Mouse (Mus musculus): ENCODE measurements around the gene Sema5b. TPM values are rescaled to one million over a fixed set of nuclear protein-coding genes. Genes with fewer than 3 reads are reported as not detected.

Sema5b gene
- polyA plus RNA-seq, 1 experiment: not detected

DNA sequence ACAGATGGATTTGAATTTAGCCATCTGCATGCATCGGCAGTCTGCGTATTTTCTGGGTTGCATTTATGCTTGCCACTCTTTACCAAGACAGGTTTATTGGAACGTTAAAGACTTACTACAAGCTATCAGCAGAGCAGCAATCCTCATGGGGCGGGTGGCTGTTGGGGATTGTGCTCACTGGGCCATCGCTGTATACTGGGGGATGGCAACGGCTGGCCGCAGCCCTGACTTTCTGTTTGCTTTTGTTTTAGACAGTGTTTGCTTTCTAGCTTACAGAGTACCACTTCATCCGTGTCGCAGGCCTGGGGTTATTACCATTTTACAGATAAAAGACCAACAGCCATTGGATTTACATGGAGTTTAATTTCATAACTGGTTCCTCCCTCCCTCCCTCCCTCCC lies 28.8 kb downstream of the Sema5b start:
- Histone ChIP-seq H3K36me3 (ENCODE audit: control insufficient read depth, insufficient read depth) (no peaks in the 10 kb centered on the region), H3K4me2 (ENCODE audit: low read depth) (no peak overlapping the region), H3K27me3 (ENCODE audit: control insufficient read depth, insufficient read depth, insufficient read length) (peaks cover 10% of the 10 kb centered on the region), H3ac (ENCODE audit: control insufficient read depth, insufficient read length) (no peak overlapping the region), H3K79me2 (ENCODE audit: control insufficient read depth, insufficient read depth) (no peaks in the 10 kb centered on the region), H3K4me3 (no peak overlapping the region)
- no peak for TF ChIP-seq USF1 (IDR thresholded peaks at IDR 0.05; ENCODE audit: low read depth)
- TF ChIP-seq MAX (IDR thresholded peaks at IDR 0.05; ENCODE audit: low read depth): no peak
- TF ChIP-seq POLR2AphosphoS2 (IDR thresholded peaks at IDR 0.05; ENCODE audit: insufficient read length, low read depth): no peak
- TF ChIP-seq MYOD1 (IDR thresholded peaks at IDR 0.05; ENCODE audit: control insufficient read depth in 1 of 3, insufficient read length in 2 of 3, low read depth in 2 of 3): no peak
- no peak for TF ChIP-seq CEBPB (IDR thresholded peaks at IDR 0.05; ENCODE audit: insufficient read depth, poor library complexity, severe bottlenecking)
- TF ChIP-seq MYOG (IDR thresholded peaks at IDR 0.05; ENCODE audit: control insufficient read depth in 1 of 3, insufficient read depth in 1 of 3, insufficient read length in 2 of 3, low read depth in 2 of 3): no peak
- no peak for TF ChIP-seq POLR2A (IDR thresholded peaks at IDR 0.05; ENCODE audit: insufficient read length, low read depth)
- TF ChIP-seq TCF12 (IDR thresholded peaks at IDR 0.05; ENCODE audit: insufficient read depth, poor library complexity, severe bottlenecking): no peak
- TF ChIP-seq REST (IDR thresholded peaks at IDR 0.05; ENCODE audit: insufficient read depth, insufficient read length): no peak
- TF ChIP-seq TCF3 (IDR thresholded peaks at IDR 0.05; ENCODE audit: insufficient read length, low read depth): no peak
- TF ChIP-seq SRF (IDR thresholded peaks at IDR 0.05; ENCODE audit: control insufficient read depth, insufficient read length, low read depth): no peak
- no peak for TF ChIP-seq E2F4 (IDR thresholded peaks at IDR 0.05; ENCODE audit: insufficient read depth)

DNA sequence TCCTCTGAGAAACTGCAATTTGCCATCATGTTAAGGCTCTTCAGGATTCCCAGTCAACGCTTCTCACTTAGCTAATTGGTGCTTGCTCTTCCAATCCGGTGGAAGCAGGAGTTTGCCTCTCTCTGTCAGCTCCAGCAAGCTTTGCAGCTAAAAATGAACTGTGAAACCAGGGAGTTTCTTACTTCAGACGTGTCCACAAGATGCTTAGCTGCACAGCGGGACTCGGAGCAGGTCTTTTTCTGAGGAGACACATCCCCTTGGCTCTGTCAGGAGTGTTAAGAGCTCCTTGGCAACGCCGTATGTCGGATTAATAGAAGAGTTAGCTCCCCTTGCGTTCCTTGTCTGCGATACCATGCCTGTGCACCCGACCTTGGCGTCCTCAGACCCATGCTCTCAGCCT lies 29.7 kb downstream of the Sema5b start:
- H3K27me3 ChIP-seq (ENCODE audit: control insufficient read depth, insufficient read depth, insufficient read length): peaks cover 10% of the 10 kb centered on the region
- no peaks in the 10 kb centered on the region for H3K79me2 ChIP-seq (ENCODE audit: control insufficient read depth, insufficient read depth)
- no peak overlapping the region for H3ac ChIP-seq (ENCODE audit: control insufficient read depth, insufficient read length)
- H3K4me3 ChIP-seq: no peak overlapping the region
- TF ChIP-seq E2F4 (IDR thresholded peaks at IDR 0.05; ENCODE audit: insufficient read depth) (no peak), MYOD1 (IDR thresholded peaks at IDR 0.05; ENCODE audit: control insufficient read depth in 1 of 3, insufficient read length in 2 of 3, low read depth in 2 of 3) (no peak), MAX (IDR thresholded peaks at IDR 0.05; ENCODE audit: low read depth) (no peak), POLR2A (IDR thresholded peaks at IDR 0.05; ENCODE audit: insufficient read length, low read depth) (no peak)
- H3K36me3 ChIP-seq (ENCODE audit: control insufficient read depth, insufficient read depth): no peaks in the 10 kb centered on the region
- no peak overlapping the region for H3K4me2 ChIP-seq (ENCODE audit: low read depth)

DNA sequence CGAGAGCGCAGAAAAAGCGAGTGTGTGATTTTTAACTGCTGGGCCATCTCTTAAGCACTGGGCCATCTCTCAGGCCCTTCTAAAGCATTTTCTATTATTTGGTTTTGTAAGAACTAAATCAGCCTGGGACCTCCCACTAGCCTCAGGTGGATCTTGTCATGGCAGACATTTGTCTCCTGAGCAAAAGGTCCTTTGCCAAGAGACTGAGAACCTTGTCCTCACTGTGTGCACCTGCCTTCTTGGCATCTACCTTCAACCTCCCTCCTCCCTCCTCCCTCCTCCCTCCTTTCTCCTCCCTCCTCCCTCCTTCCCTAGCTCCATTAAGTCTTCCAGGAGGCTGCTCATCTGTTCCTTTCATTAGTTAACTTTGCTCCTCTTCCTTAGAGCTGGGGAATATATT lies 32.6 kb downstream of the Sema5b start:
- H3K4me3 ChIP-seq: no peak overlapping the region
- H3K4me2 ChIP-seq (ENCODE audit: low read depth): no peak overlapping the region

DNA sequence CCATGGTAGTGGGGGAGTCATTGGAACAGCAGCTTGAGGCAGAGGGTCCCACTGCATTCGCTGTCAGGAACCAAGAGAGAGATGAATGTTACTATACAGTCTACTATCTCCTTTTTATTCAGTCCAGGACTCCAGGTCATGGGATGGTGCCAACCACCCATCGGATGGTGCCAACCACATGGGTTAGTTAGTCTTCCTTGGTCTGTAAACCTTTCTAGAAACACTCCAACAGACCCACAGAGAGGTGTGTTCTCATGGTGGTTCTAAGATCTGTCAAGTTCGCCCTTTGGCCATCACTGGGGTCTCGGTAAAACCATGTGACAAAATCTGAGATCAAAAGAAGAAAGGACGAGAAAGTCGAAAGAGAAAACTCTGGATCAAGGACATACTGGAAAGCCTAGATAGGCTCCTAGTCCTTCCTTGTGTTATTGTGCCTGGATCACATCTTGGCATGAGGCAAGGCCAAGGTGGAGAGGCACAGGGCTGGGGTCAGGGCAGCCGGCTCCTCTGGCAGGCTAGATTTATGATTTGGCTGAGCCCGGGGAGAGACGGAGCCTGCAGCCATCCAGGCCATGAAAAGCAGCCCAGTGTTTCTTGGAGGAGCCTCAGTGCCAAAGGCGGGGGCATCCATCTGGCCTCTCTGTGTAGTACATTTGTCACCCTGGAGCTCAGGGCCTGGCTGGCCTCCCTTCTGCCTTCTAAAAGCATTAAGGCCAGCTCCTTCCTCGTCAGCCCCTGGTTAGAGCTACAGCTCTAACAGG lies 36.4 kb downstream of the Sema5b start:
- Histone ChIP-seq H3K4me3 (no peak overlapping the region), H3ac (ENCODE audit: control insufficient read depth, insufficient read length) (no peak overlapping the region), H3K27me3 (ENCODE audit: control insufficient read depth, insufficient read depth, insufficient read length) (peaks cover 22% of the 10 kb centered on the region), H3K36me3 (ENCODE audit: control insufficient read depth, insufficient read depth) (no peaks in the 10 kb centered on the region), H3K79me2 (ENCODE audit: control insufficient read depth, insufficient read depth) (no peaks in the 10 kb centered on the region), H3K4me2 (ENCODE audit: low read depth) (no peak overlapping the region)
- TF ChIP-seq POLR2AphosphoS2 (IDR thresholded peaks at IDR 0.05; ENCODE audit: insufficient read length, low read depth): no peak
- no peak for TF ChIP-seq TCF12 (IDR thresholded peaks at IDR 0.05; ENCODE audit: insufficient read depth, poor library complexity, severe bottlenecking)
- no peak for TF ChIP-seq SRF (IDR thresholded peaks at IDR 0.05; ENCODE audit: control insufficient read depth, insufficient read length, low read depth)
- no peak for TF ChIP-seq POLR2A (IDR thresholded peaks at IDR 0.05; ENCODE audit: insufficient read length, low read depth)
- no peak for TF ChIP-seq MYOD1 (IDR thresholded peaks at IDR 0.05; ENCODE audit: control insufficient read depth in 1 of 3, insufficient read length in 2 of 3, low read depth in 2 of 3)
- no peak for TF ChIP-seq REST (IDR thresholded peaks at IDR 0.05; ENCODE audit: insufficient read depth, insufficient read length)
- TF ChIP-seq MYOG (IDR thresholded peaks at IDR 0.05; ENCODE audit: control insufficient read depth in 1 of 3, insufficient read depth in 1 of 3, insufficient read length in 2 of 3, low read depth in 2 of 3): no peak
- TF ChIP-seq CEBPB (IDR thresholded peaks at IDR 0.05; ENCODE audit: insufficient read depth, poor library complexity, severe bottlenecking): no peak

More for the DNA sequence above, 32.6 kb downstream of the Sema5b start:
- H3K79me2 ChIP-seq (ENCODE audit: control insufficient read depth, insufficient read depth): no peaks in the 10 kb centered on the region
- H3ac ChIP-seq (ENCODE audit: control insufficient read depth, insufficient read length): no peak overlapping the region
- no peak for TF ChIP-seq POLR2A (IDR thresholded peaks at IDR 0.05; ENCODE audit: insufficient read length, low read depth)
- no peak for TF ChIP-seq MYOG (IDR thresholded peaks at IDR 0.05; ENCODE audit: control insufficient read depth in 1 of 3, insufficient read depth in 1 of 3, insufficient read length in 2 of 3, low read depth in 2 of 3)
- TF ChIP-seq E2F4 (IDR thresholded peaks at IDR 0.05; ENCODE audit: insufficient read depth): no peak
- TF ChIP-seq MAX (IDR thresholded peaks at IDR 0.05; ENCODE audit: low read depth): no peak
- TF ChIP-seq USF1 (IDR thresholded peaks at IDR 0.05; ENCODE audit: low read depth): no peak
- TF ChIP-seq CEBPB (IDR thresholded peaks at IDR 0.05; ENCODE audit: insufficient read depth, poor library complexity, severe bottlenecking): no peak
- TF ChIP-seq SRF (IDR thresholded peaks at IDR 0.05; ENCODE audit: control insufficient read depth, insufficient read length, low read depth): no peak
- TF ChIP-seq MYOD1 (IDR thresholded peaks at IDR 0.05; ENCODE audit: control insufficient read depth in 1 of 3, insufficient read length in 2 of 3, low read depth in 2 of 3): no peak
- no peak for TF ChIP-seq TCF3 (IDR thresholded peaks at IDR 0.05; ENCODE audit: insufficient read length, low read depth)
- no peaks in the 10 kb centered on the region for H3K36me3 ChIP-seq (ENCODE audit: control insufficient read depth, insufficient read depth)
- peaks cover 10% of the 10 kb centered on the region for H3K27me3 ChIP-seq (ENCODE audit: control insufficient read depth, insufficient read depth, insufficient read length)

DNA sequence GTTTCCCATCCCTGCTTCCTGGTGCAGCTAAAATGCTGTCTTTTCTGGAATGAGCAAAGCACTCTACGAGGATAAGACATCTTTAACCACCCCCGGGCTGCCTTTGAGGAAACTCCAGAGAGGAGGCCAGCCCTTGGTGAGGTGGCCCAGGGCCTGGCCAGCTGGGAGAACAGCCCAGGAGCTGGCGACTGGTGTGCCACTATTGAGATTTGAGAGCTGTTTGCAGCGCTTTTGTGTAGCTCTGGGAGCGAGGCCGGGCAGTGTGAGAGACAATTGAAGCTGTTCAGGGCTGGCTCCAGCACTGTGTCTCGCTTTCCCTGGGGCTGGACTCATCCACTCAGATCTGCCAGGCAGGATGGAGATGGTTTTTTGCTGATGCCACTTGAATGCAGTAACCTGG lies 40.4 kb downstream of the Sema5b start:
- H3K27me3 ChIP-seq (ENCODE audit: control insufficient read depth, insufficient read depth, insufficient read length): peaks cover 32% of the 10 kb centered on the region
- no peak overlapping the region for H3ac ChIP-seq (ENCODE audit: control insufficient read depth, insufficient read length)
- H3K4me3 ChIP-seq: no peak overlapping the region
- TF ChIP-seq POLR2A (IDR thresholded peaks at IDR 0.05; ENCODE audit: insufficient read length, low read depth) (no peak), MYOG (IDR thresholded peaks at IDR 0.05; ENCODE audit: control insufficient read depth in 1 of 3, insufficient read depth in 1 of 3, insufficient read length in 2 of 3, low read depth in 2 of 3) (no peak), CEBPB (IDR thresholded peaks at IDR 0.05; ENCODE audit: insufficient read depth, poor library complexity, severe bottlenecking) (no peak), MYOD1 (IDR thresholded peaks at IDR 0.05; ENCODE audit: control insufficient read depth in 1 of 3, insufficient read length in 2 of 3, low read depth in 2 of 3) (no peak), REST (IDR thresholded peaks at IDR 0.05; ENCODE audit: insufficient read depth, insufficient read length) (no peak), USF1 (IDR thresholded peaks at IDR 0.05; ENCODE audit: low read depth) (no peak), SRF (IDR thresholded peaks at IDR 0.05; ENCODE audit: control insufficient read depth, insufficient read length, low read depth) (no peak), POLR2AphosphoS2 (IDR thresholded peaks at IDR 0.05; ENCODE audit: insufficient read length, low read depth) (no peak), TCF3 (IDR thresholded peaks at IDR 0.05; ENCODE audit: insufficient read length, low read depth) (no peak), MAX (IDR thresholded peaks at IDR 0.05; ENCODE audit: low read depth) (no peak), E2F4 (IDR thresholded peaks at IDR 0.05; ENCODE audit: insufficient read depth) (no peak), TCF12 (IDR thresholded peaks at IDR 0.05; ENCODE audit: insufficient read depth, poor library complexity, severe bottlenecking) (no peak)
- no peak overlapping the region for H3K4me2 ChIP-seq (ENCODE audit: low read depth)
- H3K79me2 ChIP-seq (ENCODE audit: control insufficient read depth, insufficient read depth): no peaks in the 10 kb centered on the region
- no peaks in the 10 kb centered on the region for H3K36me3 ChIP-seq (ENCODE audit: control insufficient read depth, insufficient read depth)
